Mouse (Mus musculus) CH12.LX (cell line): Measurements from ENCODE around the gene Ckap2l. TPM values are rescaled to one million over a fixed set of nuclear protein-coding genes. Genes with fewer than 3 reads are reported as not detected.

ENCODE experiments used
- DNase-seq: peaks from one replicate; pipeline ENCODE4 v3.0.0-alpha.2; 2013; ENCODE audit errors: extremely low read depth
- H3K27ac ChIP-seq: 2 replicates; pipeline ENCODE4 v1.5.1; 2012; ENCODE audit warnings: low read depth, mild to moderate bottlenecking, control low read depth, moderate library complexity; ENCODE audit not compliant: insufficient read depth
- H3K27me3 ChIP-seq: replicated peaks from 2 replicates; pipeline ENCODE3; 2012; ENCODE audit warnings: inconsistent platforms
- H3K36me3 ChIP-seq, 2 experiments: replicated peaks in 1 of 2; 2 replicates each; pipeline versions ENCODE3 to v1.6.1; 2012; ENCODE audit warnings: inconsistent platforms in 1 of 2, low read length in 1 of 2, mild to moderate bottlenecking in 1 of 2, mixed read lengths in 1 of 2, moderate library complexity in 1 of 2; ENCODE audit not compliant: control insufficient read depth in 1 of 2, insufficient read depth in 1 of 2
- H3K4me1 ChIP-seq, 2 experiments: 2 replicates each; pipeline ENCODE4 v1.6.1; 2012; ENCODE audit warnings: inconsistent platforms in 1 of 2, moderate library complexity in 1 of 2; ENCODE audit not compliant: insufficient read depth in 2 of 2, control insufficient read depth in 1 of 2
- H3K4me2 ChIP-seq: 2 replicates; pipeline ENCODE4 v1.6.1; 2012; ENCODE audit warnings: low read depth, mild to moderate bottlenecking, control low read depth; ENCODE audit not compliant: poor library complexity, insufficient read depth, severe bottlenecking
- H3K4me3 ChIP-seq, 3 experiments: fragments of 150-350 bp in 1 of 3; sonication (generic) in 1 of 3; replicated peaks in 1 of 3; 2 replicates each; pipeline versions ENCODE3 to v1.5.1; 2011 to 2012; ENCODE audit warnings: low read depth in 2 of 3, low read length in 2 of 3, mild to moderate bottlenecking in 2 of 3, moderate library complexity in 2 of 3, control low read depth in 1 of 3, improper control_type of control experiment in 1 of 3, inconsistent platforms in 1 of 3, mixed read lengths in 1 of 3; ENCODE audit not compliant: poor library complexity in 1 of 3
- H3K79me2 ChIP-seq: replicated peaks from 2 replicates; pipeline ENCODE4 v1.6.1; 2012; ENCODE audit warnings: mild to moderate bottlenecking, moderate library complexity; ENCODE audit not compliant: control insufficient read depth, poor library complexity, insufficient read depth, severe bottlenecking; ENCODE audit errors: extremely low read depth
- H3K9ac ChIP-seq: 2 replicates; pipeline ENCODE4 v1.6.1; 2012; ENCODE audit warnings: low read depth, mild to moderate bottlenecking, control low read depth, moderate library complexity; ENCODE audit not compliant: insufficient read depth
- H3K9me3 ChIP-seq: replicated peaks from 2 replicates; pipeline ENCODE3; 2012; ENCODE audit warnings: low read length, inconsistent platforms, mixed read lengths
- CHD1 ChIP-seq: IDR thresholded peaks from 2 replicates; pipeline ENCODE4 v1.6.1; 2012; ENCODE audit warnings: low read depth, low read length, improper control_type of control experiment, inconsistent platforms
- CHD2 ChIP-seq: IDR thresholded peaks from 2 replicates; pipeline ENCODE4 v1.6.1; 2011; ENCODE audit warnings: low read length, improper control_type of control experiment
- CTCF ChIP-seq, 2 experiments: IDR thresholded peaks in 1 of 2; conservative IDR thresholded peaks in 1 of 2; 2 replicates each; pipeline ENCODE4 v1.5.1; 2011 to 2012; ENCODE audit warnings: low read depth in 2 of 2, low read length in 2 of 2, improper control_type of control experiment in 1 of 2, inconsistent platforms in 1 of 2, mild to moderate bottlenecking in 1 of 2, moderate library complexity in 1 of 2
- E2F4 ChIP-seq: IDR thresholded peaks from 2 replicates; pipeline ENCODE4 v1.6.1; 2011; ENCODE audit warnings: low read depth, low read length, improper control_type of control experiment; ENCODE audit not compliant: insufficient replicate concordance
- EP300 ChIP-seq: IDR thresholded peaks from 2 replicates; pipeline ENCODE4 v1.6.1; 2011; ENCODE audit warnings: low read length, improper control_type of control experiment
- ETS1 ChIP-seq: conservative IDR thresholded peaks from 2 replicates; pipeline ENCODE4 v1.6.1; 2012; ENCODE audit warnings: low read depth, mild to moderate bottlenecking, inconsistent platforms, low read length, improper control_type of control experiment, moderate library complexity
- JUND ChIP-seq: conservative IDR thresholded peaks from 2 replicates; pipeline ENCODE4 v1.6.1; 2011; ENCODE audit warnings: low read depth, low read length, improper control_type of control experiment
- KAT2A ChIP-seq: IDR thresholded peaks from 2 replicates; pipeline ENCODE4 v1.6.1; 2012; ENCODE audit warnings: low read length, improper control_type of control experiment, inconsistent platforms; ENCODE audit not compliant: insufficient replicate concordance
- MAX ChIP-seq: IDR thresholded peaks from 2 replicates; pipeline ENCODE4 v1.6.1; 2011; ENCODE audit warnings: low read length, improper control_type of control experiment
- MAZ ChIP-seq: IDR thresholded peaks from 2 replicates; pipeline ENCODE4 v1.6.1; 2012; ENCODE audit warnings: low read depth, mild to moderate bottlenecking, inconsistent platforms, low read length, improper control_type of control experiment, moderate library complexity
- MYC ChIP-seq: IDR thresholded peaks from 2 replicates; pipeline ENCODE4 v1.6.1; 2011; ENCODE audit warnings: low read depth, mild to moderate bottlenecking, improper control_type of control experiment, low read length
- NELFE ChIP-seq: IDR thresholded peaks from 2 replicates; pipeline ENCODE4 v1.6.1; 2011; ENCODE audit warnings: low read depth, low read length, improper control_type of control experiment
- NRF1 ChIP-seq: IDR thresholded peaks from 2 replicates; pipeline ENCODE4 v1.6.1; 2014; ENCODE audit warnings: low read depth, mild to moderate bottlenecking, inconsistent platforms, low read length, improper control_type of control experiment, moderate library complexity
- POLR2AphosphoS2 ChIP-seq: IDR thresholded peaks from 2 replicates; pipeline ENCODE4 v1.6.1; 2011; ENCODE audit warnings: low read depth, low read length, improper control_type of control experiment
- RCOR1 ChIP-seq: conservative IDR thresholded peaks from 2 replicates; pipeline ENCODE4 v1.6.1; 2012; ENCODE audit warnings: low read depth, mild to moderate bottlenecking, inconsistent platforms, low read length, improper control_type of control experiment
- SIN3A ChIP-seq: IDR thresholded peaks from 2 replicates; pipeline ENCODE4 v1.6.1; 2012; ENCODE audit warnings: low read length, improper control_type of control experiment, inconsistent platforms
- SMC3 ChIP-seq: IDR thresholded peaks from 2 replicates; pipeline ENCODE4 v1.6.1; 2011; ENCODE audit warnings: low read depth, low read length, improper control_type of control experiment
- TBP ChIP-seq: conservative IDR thresholded peaks from 2 replicates; pipeline ENCODE4 v1.6.1; 2011; ENCODE audit warnings: low read depth, low read length, improper control_type of control experiment
- TCF12 ChIP-seq: IDR thresholded peaks from 2 replicates; pipeline ENCODE4 v1.6.1; 2014; ENCODE audit warnings: low read depth, mild to moderate bottlenecking, inconsistent platforms, low read length, improper control_type of control experiment
- USF1 ChIP-seq: IDR thresholded peaks from 2 replicates; pipeline ENCODE4 v1.6.1; 2014; ENCODE audit warnings: low read depth, mild to moderate bottlenecking, inconsistent platforms, low read length, improper control_type of control experiment
- USF2 ChIP-seq: conservative IDR thresholded peaks from 2 replicates; pipeline ENCODE4 v1.6.1; 2011; ENCODE audit warnings: low read depth, low read length, improper control_type of control experiment
- ZC3H11A ChIP-seq: IDR thresholded peaks from 2 replicates; pipeline ENCODE4 v1.6.1; 2012; ENCODE audit warnings: low read depth, mild to moderate bottlenecking, inconsistent platforms, low read length, improper control_type of control experiment
- ZNF384 ChIP-seq: IDR thresholded peaks from 2 replicates; pipeline ENCODE4 v1.6.1; 2012; ENCODE audit warnings: low read depth, low read length, improper control_type of control experiment, inconsistent platforms
- dilution Hi-C: fragments of 300-500 bp; cut with MboI; formaldehyde crosslinking; loops from 2 replicates; pipeline ENCODE4 v1.14.3; 2020; ENCODE audit warnings: low sequenced_read_pairs; ENCODE audit not compliant: extremely low pct_unique_long_range_greater_than_20kb, extremely low pct_ligation_motif_present
- in situ Hi-C: fragments of 300-500 bp; cut with MboI; formaldehyde crosslinking; loops from 3 replicates; pipeline ENCODE4 v1.14.3; 2019; ENCODE audit warnings: low sequenced_read_pairs, low pct_ligation_motif_present, low pct_unique_long_range_greater_than_20kb, mixed read lengths
- polyA plus RNA-seq: library from polyadenylated mRNA; unstranded; fragments of >175 nt; gene quantifications from 2 replicates; pipeline ENCODE4 v1.2.1, GENCODE M21; 2012; ENCODE audit warnings: low read depth; ENCODE audit not compliant: insufficient read length
- total RNA-seq, 2 experiments: library from RNA; depleted of rRNA; stranded (reverse); fragments of 300-350 nt in 1 of 2; fragments of >200 nt in 1 of 2; gene quantifications; 2 replicates each; pipeline ENCODE4 v1.2.3; 2012 to 2014

Gene Ckap2l
- total and polyA plus RNA-seq, 3 experiments = 13.3 to 35.6 (median 23.6) TPM

DNA sequence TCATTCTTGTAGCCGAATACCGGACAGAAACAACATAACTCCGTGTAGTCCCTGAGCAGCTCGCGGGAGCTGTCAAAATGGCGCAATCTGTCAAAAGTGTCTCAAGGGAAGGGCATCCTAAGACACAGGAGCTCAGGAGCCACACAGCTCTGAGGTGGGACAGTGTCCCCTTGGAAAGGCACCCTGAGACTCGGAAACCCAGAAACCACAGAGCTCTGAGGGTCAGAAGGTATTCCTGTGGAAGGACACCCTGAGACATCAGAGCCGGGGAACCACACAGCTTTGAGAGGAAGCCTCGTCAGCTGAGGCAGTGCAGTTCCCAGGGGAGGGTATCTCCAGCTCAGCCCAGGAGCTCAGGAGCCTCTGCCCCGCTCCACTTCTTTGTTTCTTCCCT, 574 bp upstream of the Ckap2l start:
- peak; percentile 75 for DNase-seq
- peaks cover 13% of the 10 kb centered on the region for H3K79me2 ChIP-seq
- peak overlapping the region; percentile 86 for H3K4me2 ChIP-seq
- dilution Hi-C loops (no loop called here), in situ Hi-C loops (no loop called here)
- TF ChIP-seq MAZ (no peak), USF1 (no peak), CTCF (conservative IDR thresholded peaks at IDR 0.05 in 1 of 2, IDR thresholded peaks at IDR 0.05 in 1 of 2; ENCODE audit: low read depth in 2 of 2, low read length in 2 of 2) (no peak), CHD2 (no peak), NRF1 (no peak), CHD1 (0 out of 2 replicates have a peak, but pooled peaks have one; percentile 28), SMC3 (no peak), ETS1 (peak; percentile 69), NELFE (no peak), KAT2A (0 out of 2 replicates have a peak, but pooled peaks have one; percentile 13), SIN3A (peak; percentile 16; the same call in 1 of the 2 replicates)
- peak overlapping the region; percentile 73 to 96 (median 81) for H3K4me3 ChIP-seq
- no peaks in the 10 kb centered on the region for H3K9me3 ChIP-seq
- H3K4me1 ChIP-seq = peaks cover 8 to 18% of the 10 kb centered on the region in 2 experiments; a peak in 3 of 4 replicates
- H3K9ac ChIP-seq = peak overlapping the region; percentile 83
- H3K36me3 ChIP-seq = peaks cover 7 to 12% of the 10 kb centered on the region in 2 experiments
- no peaks in the 10 kb centered on the region for H3K27me3 ChIP-seq
- H3K27ac ChIP-seq = peak overlapping the region; percentile 90

DNA sequence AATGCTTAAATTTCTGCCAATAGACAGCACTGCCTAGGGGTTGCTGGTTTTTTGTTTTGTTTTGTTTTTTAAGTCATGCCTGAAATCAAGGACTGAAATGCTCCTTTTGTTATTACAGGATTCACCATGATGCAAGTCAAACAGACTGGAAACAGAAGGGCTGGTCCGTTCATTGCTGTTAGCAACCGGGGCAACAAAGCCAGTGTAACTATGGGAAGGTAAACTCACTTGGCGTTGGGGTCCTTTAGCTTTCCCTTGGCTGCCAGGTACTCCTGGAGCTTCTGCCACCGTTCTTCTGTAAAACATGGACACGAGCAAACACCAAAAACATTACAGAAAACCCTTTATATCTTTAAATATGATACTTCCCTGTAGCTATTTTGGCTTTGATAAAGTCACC, 926 bp downstream of the Ckap2l start:
- dilution Hi-C loops = no loop called here
- no peak for DNase-seq
- H3K27me3 ChIP-seq = no peaks in the 10 kb centered on the region
- H3K9ac ChIP-seq = peak overlapping the region; percentile 70
- in situ Hi-C loops = no loop called here
- H3K27ac ChIP-seq = no peak overlapping the region
- H3K79me2 ChIP-seq = peaks cover 13% of the 10 kb centered on the region
- TF ChIP-seq JUND = no peak
- no peak for TF ChIP-seq MYC
- no peak for TF ChIP-seq ZNF384
- TF ChIP-seq MAX = no peak
- no peak for TF ChIP-seq TBP
- no peak for TF ChIP-seq EP300
- no peak for TF ChIP-seq USF1
- no peak for TF ChIP-seq POLR2AphosphoS2
- TF ChIP-seq ETS1 = no peak
- no peak for TF ChIP-seq NRF1
- no peak for TF ChIP-seq ZC3H11A
- no peak for TF ChIP-seq KAT2A
- TF ChIP-seq E2F4 = no peak
- no peak for TF ChIP-seq RCOR1
- no peak for TF ChIP-seq TCF12
- TF ChIP-seq USF2 = no peak
- TF ChIP-seq CHD2 = no peak
- H3K4me1 ChIP-seq = peaks cover 8 to 18% of the 10 kb centered on the region in 2 experiments; a peak in 3 of 4 replicates
- H3K9me3 ChIP-seq = no peaks in the 10 kb centered on the region
- H3K4me3 ChIP-seq = peak overlapping the region; percentile 81 to 97 (median 82)
- H3K4me2 ChIP-seq = peak overlapping the region; percentile 58
- peaks cover 10 to 15% of the 10 kb centered on the region in 2 experiments for H3K36me3 ChIP-seq
